Mouse (Mus musculus): ENCODE measurements around the gene Apoc1.

DNA sequence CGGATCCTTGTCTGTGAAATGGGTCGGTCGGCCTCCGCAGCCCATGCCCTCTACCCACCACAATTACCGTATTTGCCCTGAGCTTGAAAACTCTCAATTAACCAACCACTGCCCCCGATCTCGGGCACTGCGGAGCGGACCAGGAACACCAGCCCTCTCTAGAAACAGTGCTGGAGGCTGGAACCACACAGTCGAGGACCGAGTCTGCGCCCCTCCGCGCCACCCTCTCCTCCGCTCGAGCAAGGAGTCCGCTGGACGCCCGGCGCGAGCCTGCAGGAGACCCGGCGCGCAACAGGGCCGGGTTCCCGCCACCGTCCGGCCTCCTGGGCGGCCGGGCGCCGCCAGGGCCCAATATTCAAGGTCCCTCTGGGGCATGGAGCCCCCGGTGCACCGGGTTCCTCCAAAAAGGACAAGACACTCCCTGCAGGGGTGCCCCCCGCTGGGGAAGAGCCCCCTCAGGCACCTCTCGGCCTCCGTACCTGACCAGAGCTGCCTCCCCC is 28.0 kb downstream of the Apoc1 start:
- no peak for TF ChIP-seq CTCF (IDR thresholded peaks at IDR 0.05; ENCODE audit: control insufficient read depth, insufficient read depth, insufficient replicate concordance, low read depth, low read length)
- no peak for TF ChIP-seq POLR2A (IDR thresholded peaks at IDR 0.05; ENCODE audit: control insufficient read depth, low read depth, low read length)

Measured in testis, adult 2 months (tissue).